Mouse (Mus musculus) small intestine, adult 2 months (tissue): ENCODE results near the gene Slc9a2. TPM values are rescaled to one million over a fixed set of nuclear protein-coding genes. Genes with fewer than 3 reads are reported as not detected.
"Not testable (repeated sequence)": the region's sequence is repeated elsewhere in the genome, so short reads cannot be mapped to it uniquely, and the experiment has no call there.

Experiments
- H3K27ac ChIP-seq: fragments of 200-500 bp; 2 replicates; pipeline ENCODE4 v1.5.1; 2012; ENCODE audit warnings: low read depth, low read length, control low read depth, inconsistent platforms; ENCODE audit not compliant: insufficient read depth
- H3K27me3 ChIP-seq: fragments of 200-500 bp; 2 replicates; pipeline ENCODE4 v1.6.1; 2012; ENCODE audit warnings: mild to moderate bottlenecking, moderate library complexity, low read length, inconsistent platforms; ENCODE audit not compliant: control insufficient read depth, insufficient read depth
- H3K36me3 ChIP-seq: fragments of 200-500 bp; 2 replicates; pipeline ENCODE4 v1.6.1; 2012; ENCODE audit warnings: mild to moderate bottlenecking, low read length, control low read depth, inconsistent platforms; ENCODE audit not compliant: control insufficient read depth, insufficient read depth
- H3K4me1 ChIP-seq: fragments of 200-500 bp; 2 replicates; pipeline ENCODE4 v1.6.1; 2012; ENCODE audit warnings: low read length, inconsistent platforms, mixed read lengths; ENCODE audit not compliant: control insufficient read depth, insufficient read depth, insufficient read length
- H3K4me3 ChIP-seq: fragments of 200-500 bp; 2 replicates; pipeline ENCODE4 v1.5.1; 2012; ENCODE audit warnings: low read depth, mild to moderate bottlenecking, control low read depth, inconsistent platforms, low read length, moderate library complexity
- CTCF ChIP-seq: fragments of 200-500 bp; IDR thresholded peaks from 2 replicates; pipeline ENCODE4 v1.5.1; 2012; ENCODE audit warnings: low read depth, mild to moderate bottlenecking, control low read depth, inconsistent platforms, low read length, moderate library complexity, mixed read lengths; ENCODE audit not compliant: insufficient replicate concordance, insufficient read length; ENCODE audit errors: extremely low read depth
- POLR2A ChIP-seq: fragments of 200-500 bp; IDR thresholded peaks from 2 replicates; pipeline ENCODE4 v1.6.1; 2012; ENCODE audit warnings: low read depth, mild to moderate bottlenecking, control low read depth, inconsistent platforms, low read length, moderate library complexity
- WGBS: fragments of 180-500 bp; shearing (Covaris S2); methylation state at CpG from one replicate; pipeline ENCODE4 v1.1.7; 2018; 5-methylcytosine and 5-hydroxymethylcytosine counted together
- polyA plus RNA-seq: library from polyadenylated mRNA; depleted of rRNA; stranded (reverse); fragments of >200 nt; gene quantifications from 2 replicates; pipeline ENCODE4 v1.2.3, GENCODE M21; 2012

Slc9a2 gene
- polyA plus RNA-seq, 1 experiment: 234 TPM

GRCm38 (mm10) chr1:40714950-40715349 lies 34.6 kb downstream of the Slc9a2 start:
- TF ChIP-seq CTCF: no peak
- WGBS: 29% methylated on average over 9 of the region's 9 CpGs

GRCm38 (mm10) chr1:40726051-40726450 lies 45.7 kb downstream of the Slc9a2 start:
- no peak overlapping the region for H3K4me3 ChIP-seq
- WGBS: 91% methylated on average over 10 of the region's 10 CpGs
- peaks cover 5% of the 10 kb centered on the region; the same call in 1 of the 2 replicates for H3K4me1 ChIP-seq
- no peak for TF ChIP-seq POLR2A
- no peak for TF ChIP-seq CTCF
- no peaks in the 10 kb centered on the region for H3K27me3 ChIP-seq
- peaks cover 12% of the 10 kb centered on the region for H3K36me3 ChIP-seq
- no peak overlapping the region for H3K27ac ChIP-seq

More at GRCm38 (mm10) chr1:40714950-40715349, 34.6 kb downstream of the Slc9a2 start:
- Histone ChIP-seq H3K4me1 (peaks cover 18% of the 10 kb centered on the region), H3K4me3 (no peak overlapping the region), H3K27ac (no peak overlapping the region), H3K36me3 (peaks cover 7% of the 10 kb centered on the region; the same call in 1 of the 2 replicates), H3K27me3 (no peaks in the 10 kb centered on the region)

- Histone ChIP-seq H3K4me3 (no peak overlapping the region), H3K27me3 (no peaks in the 10 kb centered on the region), H3K36me3 (peaks cover 12% of the 10 kb centered on the region), H3K27ac (no peak overlapping the region), H3K4me1 (no peaks in the 10 kb centered on the region)
- WGBS: 91% methylated on average over 7 of the region's 7 CpGs
- TF ChIP-seq CTCF (no peak), POLR2A (no peak)
Measured at GRCm38 (mm10) chr1:40727404-40727803, 47.0 kb downstream of the Slc9a2 start.

GRCm38 (mm10) chr1:40728636-40729035 lies 48.3 kb downstream of the Slc9a2 start:
- H3K4me1 ChIP-seq: no peaks in the 10 kb centered on the region
- H3K27me3 ChIP-seq: no peaks in the 10 kb centered on the region
- 95% methylated on average over 1 of the region's 1 CpGs for WGBS
- peaks cover 12% of the 10 kb centered on the region for H3K36me3 ChIP-seq
- H3K27ac ChIP-seq: no peak overlapping the region
- TF ChIP-seq CTCF: no peak
- TF ChIP-seq POLR2A: no peak
- H3K4me3 ChIP-seq: no peak overlapping the region

GRCm38 (mm10) chr1:40737671-40738070 lies 57.3 kb downstream of the Slc9a2 start:
- Histone ChIP-seq H3K4me3 (no peak overlapping the region), H3K27me3 (no peaks in the 10 kb centered on the region), H3K36me3 (peaks cover 2% of the 10 kb centered on the region; the same call in 1 of the 2 replicates), H3K4me1 (no peaks in the 10 kb centered on the region), H3K27ac (no peak overlapping the region)
- TF ChIP-seq POLR2A (no peak), CTCF (no peak)
- 78% methylated on average over 8 of the region's 8 CpGs for whole genome bisulfite sequencing

- not testable (repeated sequence) for H3K4me1 ChIP-seq, H3K27me3 ChIP-seq, H3K4me3 ChIP-seq, H3K36me3 ChIP-seq, H3K27ac ChIP-seq
- WGBS: 95% methylated on average over 9 of the region's 9 CpGs
Measured at GRCm38 (mm10) chr1:40738246-40738645, 57.9 kb downstream of the Slc9a2 start.

GRCm38 (mm10) chr1:40740739-40741138 lies 60.4 kb downstream of the Slc9a2 start:
- 60% methylated on average over 2 of the region's 2 CpGs for WGBS
- no peaks in the 10 kb centered on the region for H3K27me3 ChIP-seq

GRCm38 (mm10) chr1:40746089-40746488 lies 65.7 kb downstream of the Slc9a2 start:
- WGBS: 74% methylated on average over 5 of the region's 5 CpGs
- H3K4me3 ChIP-seq: no peak overlapping the region
- H3K27ac ChIP-seq: no peak overlapping the region
- no peaks in the 10 kb centered on the region for H3K27me3 ChIP-seq
- no peaks in the 10 kb centered on the region for H3K4me1 ChIP-seq
- TF ChIP-seq CTCF (no peak), POLR2A (no peak)
- peaks cover 31% of the 10 kb centered on the region for H3K36me3 ChIP-seq

More at GRCm38 (mm10) chr1:40740739-40741138, 60.4 kb downstream of the Slc9a2 start:
- Histone ChIP-seq H3K4me3 (no peak overlapping the region), H3K36me3 (peaks cover 18% of the 10 kb centered on the region), H3K27ac (no peak overlapping the region), H3K4me1 (no peaks in the 10 kb centered on the region)
- TF ChIP-seq POLR2A (no peak), CTCF (no peak)
